Mouse (Mus musculus): Measurements from ENCODE around the gene Stim1. TPM values are rescaled to one million over a fixed set of nuclear protein-coding genes. Genes with fewer than 3 reads are reported as not detected.

Stim1 gene
- 62.2 and 89.1 TPM in 2 replicates for polyA plus RNA-seq (2012; rRNA removed; ENCODE audit: low replicate concordance)

GRCm38 (mm10) chr7:102267601-102268394, at the start of gene Stim1:
Gene Stim1 (plus strand): TSS chr7:102267806.

GRCm38 (mm10) chr7:102255954-102256353, 11.7 kb upstream of the Stim1 start, which contains the start of gene Rhog:
Gene Rhog (minus strand): TSS chr7:102256054.

GRCm38 (mm10) chr7:102441657-102442391, 174.2 kb downstream of the Stim1 start, which contains the start of gene Rrm1:
Gene Rrm1 (plus strand): TSS chr7:102441695.

GRCm38 (mm10) chr7:102481579-102481978, 214.0 kb downstream of the Stim1 start, which contains the start of gene Olfr543:
Gene Olfr543 (minus strand): TSS chr7:102481679.

Other genes starting within 250 kb of the Stim1 start
- 15.3 and 21.4 TPM in 2 replicates for gene Il18bp, start 249.1 kb upstream of the Stim1 start, polyA plus RNA-seq (2012; rRNA removed; ENCODE audit: low replicate concordance)
- gene Rnf121, start 202.3 kb upstream of the Stim1 start, polyA plus RNA-seq (2012; rRNA removed; ENCODE audit: low replicate concordance): 40.8 and 63.7 TPM in 2 replicates
- 17.6 and 38.4 TPM in 2 replicates for gene Xndc1, start 202.3 kb upstream of the Stim1 start, polyA plus RNA-seq (2012; rRNA removed; ENCODE audit: low replicate concordance)
- gene Xntrpc, start 202.1 kb upstream of the Stim1 start, polyA plus RNA-seq (2012; rRNA removed; ENCODE audit: low replicate concordance): 2.3 and 5.2 TPM in 2 replicates
- gene Trpc2, start 184.7 kb upstream of the Stim1 start, polyA plus RNA-seq (2012; rRNA removed; ENCODE audit: low replicate concordance): 0.62 TPM in 1 of 2 replicates, not detected in the other
- 0.32 TPM in 1 of 2 replicates, not detected in the other for gene Art1, start 166.1 kb upstream of the Stim1 start, polyA plus RNA-seq (2012; rRNA removed; ENCODE audit: low replicate concordance)
- 0.53 and 0.95 TPM in 2 replicates for gene Art5, start 158.3 kb upstream of the Stim1 start, polyA plus RNA-seq (2012; rRNA removed; ENCODE audit: low replicate concordance)
- 0.09 TPM in 1 of 2 replicates, not detected in the other for gene Chrna10, start 151.0 kb upstream of the Stim1 start, polyA plus RNA-seq (2012; rRNA removed; ENCODE audit: low replicate concordance)
- 14.6 and 24.5 TPM in 2 replicates for gene Nup98, start 57.6 kb upstream of the Stim1 start, polyA plus RNA-seq (2012; rRNA removed; ENCODE audit: low replicate concordance)
- 82.8 and 130 TPM in 2 replicates for gene Pgap2, start 57.6 kb upstream of the Stim1 start, polyA plus RNA-seq (2012; rRNA removed; ENCODE audit: low replicate concordance)
- gene Rhog, start 11.8 kb upstream of the Stim1 start, polyA plus RNA-seq (2012; rRNA removed; ENCODE audit: low replicate concordance): 80.6 and 108 TPM in 2 replicates
- gene Rrm1, start 173.9 kb downstream of the Stim1 start, polyA plus RNA-seq (2012; rRNA removed; ENCODE audit: low replicate concordance): 5.9 and 22.5 TPM in 2 replicates
- gene Olfr543, start 213.9 kb downstream of the Stim1 start, polyA plus RNA-seq (2012; rRNA removed; ENCODE audit: low replicate concordance): not detected in 2 replicates
- not detected in 2 replicates for gene Olfr544, start 220.5 kb downstream of the Stim1 start, polyA plus RNA-seq (2012; rRNA removed; ENCODE audit: low replicate concordance)
- gene Olfr545, start 231.8 kb downstream of the Stim1 start, polyA plus RNA-seq (2012; rRNA removed; ENCODE audit: low replicate concordance): not detected in 2 replicates

Measured in subcutaneous adipose tissue, adult 2 months (tissue).